Mouse (Mus musculus): ENCODE results near the gene Zfp322a.

DNA sequence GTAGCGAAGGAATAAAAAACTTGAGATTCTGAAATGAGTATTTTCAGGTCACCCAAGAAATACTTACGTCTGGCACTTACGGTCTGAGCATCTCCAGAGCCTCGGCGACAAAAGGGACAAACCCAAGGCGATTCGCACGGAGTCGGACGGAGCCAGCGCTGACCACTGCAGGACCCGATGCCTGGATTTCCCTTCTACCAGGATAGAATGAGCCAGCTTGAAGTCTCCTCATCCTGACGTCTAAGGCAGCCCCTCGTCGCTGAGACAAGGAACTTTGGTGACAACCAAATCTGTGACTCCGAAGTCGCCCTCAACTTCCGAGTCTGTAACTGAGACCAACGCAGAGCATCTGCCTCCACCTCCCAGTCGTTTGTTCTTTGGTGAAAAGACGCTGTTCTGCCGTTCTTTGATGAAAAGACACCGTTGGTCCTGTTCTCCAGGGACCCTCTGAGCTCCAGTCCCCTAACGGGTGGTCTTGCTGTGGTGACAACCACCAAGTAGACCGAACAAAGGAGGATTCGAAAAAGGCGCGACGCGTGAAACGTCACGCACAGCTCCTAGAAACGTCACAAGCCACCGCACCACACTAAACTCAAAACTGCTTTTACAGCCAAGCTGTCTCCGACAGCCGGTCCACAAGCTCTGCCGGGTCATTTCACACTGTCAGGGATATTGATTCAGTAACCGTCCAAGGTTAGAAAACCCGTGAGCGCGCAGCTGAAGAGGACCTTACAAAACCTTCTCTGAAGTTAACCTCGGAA, 55.9 kb downstream of the Zfp322a start:
- TF ChIP-seq CTCF (IDR thresholded peaks at IDR 0.05; ENCODE audit: extremely low read depth, insufficient read length, insufficient replicate concordance, low read depth, low read length): no peak
- no peak for TF ChIP-seq POLR2A (IDR thresholded peaks at IDR 0.05; ENCODE audit: low read depth, low read length)
